Mouse (Mus musculus) ES-E14 (cell line): ENCODE data around the gene Tmem189.

Experiments
- CHD2 ChIP-seq: IDR thresholded peaks from 2 replicates; pipeline ENCODE4 v1.6.1; 2014; ENCODE audit warnings: mild to moderate bottlenecking, low read depth, low read length, inconsistent platforms
- HCFC1 ChIP-seq: IDR thresholded peaks from 2 replicates; pipeline ENCODE4 v1.6.1; 2012; ENCODE audit warnings: low read length, inconsistent platforms, borderline replicate concordance; ENCODE audit not compliant: insufficient read depth
- MAFK ChIP-seq: IDR thresholded peaks from 2 replicates; pipeline ENCODE4 v1.6.1; 2014; ENCODE audit warnings: mild to moderate bottlenecking, low read depth, low read length, inconsistent platforms; ENCODE audit not compliant: insufficient read depth

GRCm38 (mm10) chr2:167661270-167662203 lies 28.1 kb downstream of the Tmem189 start, which contains the start of gene Gm20431:
- no peak for TF ChIP-seq CHD2
- no peak for TF ChIP-seq HCFC1
- TF ChIP-seq MAFK, result no peak
